Comparison of ENCODE assay signal across 8 mouse cellular contexts in the genomic region with DNA sequence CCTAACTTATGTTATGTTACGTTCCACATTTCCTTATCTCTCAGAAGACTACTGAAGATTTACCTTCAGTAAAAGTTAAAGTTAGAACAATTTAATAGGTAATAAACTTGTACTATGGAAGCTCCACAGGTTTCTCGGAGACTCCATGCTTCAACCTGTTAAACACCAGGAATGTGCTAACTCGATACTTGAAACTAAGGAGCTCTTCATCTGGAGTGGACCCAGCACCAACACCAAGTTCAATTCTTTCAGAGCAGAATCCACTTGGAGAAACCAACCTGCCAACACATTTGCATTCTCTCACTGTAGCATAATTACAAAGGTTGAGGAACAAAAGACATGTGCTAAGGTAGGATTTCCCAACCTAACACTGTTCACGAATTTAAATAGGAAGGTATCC. TPM values are rescaled to one million over a fixed set of nuclear protein-coding genes. Genes with fewer than 3 reads are reported as not detected.
DNase-seq lines count a peak whose midpoint lies in the region; ATAC-seq and TF ChIP-seq lines count a peak whose summit lies in the region.

No protein-coding gene starts in this region.

- H3K4me1 ChIP-seq in heart, embryonic 12.5 days (replicated peaks) = peaks cover 12% of the 10 kb centered on the region
- peaks cover 20% of the 10 kb centered on the region for H3K4me1 ChIP-seq in bone marrow macrophage, adult 2 months (ENCODE audit: control insufficient read depth, insufficient read depth, low read length)
- peaks cover 20% of the 10 kb centered on the region for H3K4me1 ChIP-seq in hindbrain, embryonic 15.5 days (replicated peaks)

- H3K27me3 ChIP-seq in heart, embryonic 12.5 days (replicated peaks) = no peaks in the 10 kb centered on the region
- H3K27me3 ChIP-seq in hindbrain, embryonic 15.5 days = no peaks in the 10 kb centered on the region

- H3K27ac ChIP-seq in heart, embryonic 12.5 days (ENCODE audit: poor library complexity, severe bottlenecking) = no peak overlapping the region
- H3K27ac ChIP-seq in bone marrow macrophage, adult 2 months (ENCODE audit: insufficient read depth, low read depth, low read length) = no peak overlapping the region
- no peak overlapping the region for H3K27ac ChIP-seq in hindbrain, embryonic 15.5 days (replicated peaks)

- no peak for TF ChIP-seq POLR2A in bone marrow macrophage, adult 2 months (IDR thresholded peaks at IDR 0.05; ENCODE audit: borderline replicate concordance, low read depth, low read length)

- 57% methylated on average over 4 of the region's 4 CpGs for WGBS in heart, embryonic 12.5 days
- WGBS in hindbrain, embryonic 15.5 days = 82% methylated on average over 4 of the region's 4 CpGs

- no peak for ATAC-seq in heart, embryonic 12.5 days (ENCODE audit: insufficient number of reproducible peaks, low FRiP score)
- no peak for ATAC-seq in hindbrain, embryonic 15.5 days (ENCODE audit: low FRiP score, low read depth)

- no peaks in the 10 kb centered on the region for H3K9me3 ChIP-seq in heart, embryonic 12.5 days (replicated peaks)
- H3K9me3 ChIP-seq in hindbrain, embryonic 15.5 days = no peaks in the 10 kb centered on the region

- no peak for TF ChIP-seq CTCF in bone marrow macrophage, adult 2 months (IDR thresholded peaks at IDR 0.05; ENCODE audit: low read depth, low read length)

- peak overlapping the region; percentile 49 for H3K4me2 ChIP-seq in heart, embryonic 12.5 days
- peak overlapping the region; percentile 77 for H3K4me2 ChIP-seq in hindbrain, embryonic 15.5 days

- H3K36me3 ChIP-seq in heart, embryonic 12.5 days = peaks cover 41% of the 10 kb centered on the region
- H3K36me3 ChIP-seq in hindbrain, embryonic 15.5 days = peaks cover 40% of the 10 kb centered on the region

- peak overlapping the region; percentile 19; the same call in 1 of the 2 replicates for H3K4me3 ChIP-seq in heart, embryonic 12.5 days
- H3K4me3 ChIP-seq in bone marrow macrophage, adult 2 months (ENCODE audit: insufficient read depth, low read length) = peak overlapping the region; percentile 17
- H3K4me3 ChIP-seq in hindbrain, embryonic 15.5 days = peak overlapping the region; percentile 12; the same call in 1 of the 2 replicates

- DNase-seq in heart, adult 8-10 months (ENCODE audit: low spot score) = no peak
- DNase-seq in lung, postnatal 36 days = peak; percentile 34
- no peak for DNase-seq in Muller cell, postnatal 12 days (ENCODE audit: inconsistent ontology term)
- no peak for DNase-seq in urinary bladder, postnatal 36 days (ENCODE audit: low spot score in 2 of 2)
- no peak for DNase-seq in thymus, adult 18-20 months

- peak overlapping the region; percentile 50; the same call in 1 of the 2 replicates for H3K9ac ChIP-seq in heart, embryonic 12.5 days
- H3K9ac ChIP-seq in hindbrain, embryonic 15.5 days = 0 out of 2 replicates have a peak overlapping the region, but pooled peaks have one; percentile 13

RNA-seq across cellular contexts. Expression of gene Btf3, which starts 1.7 kb away (rescaled TPM):
- 474 and 476 TPM in 2 replicates for polyA plus RNA-seq in heart, embryonic 12.5 days (2016; fragmentation: Nextera tagmentation; extraction: Ambion mirVana)
- 100 to 1,000 TPM; 181 to 211 (median 205) TPM for total RNA-seq in heart, adult 8-10 months (2022)
- 440 and 511 TPM in 2 replicates for polyA plus RNA-seq in bone marrow macrophage, adult 2 months (2012; ENCODE audit: insufficient read depth, insufficient read length, missing spikeins)
- 444 and 475 TPM in 2 replicates for polyA plus RNA-seq in hindbrain, embryonic 15.5 days (2015; fragmentation: Nextera tagmentation; extraction: Ambion mirVana)

RNA-seq across cellular contexts. Expression of gene Gm21976, which starts 35.4 kb away (rescaled TPM):
- not detected in 2 replicates for polyA plus RNA-seq in heart, embryonic 12.5 days (2016; fragmentation: Nextera tagmentation; extraction: Ambion mirVana)
- not detected for total RNA-seq in heart, adult 8-10 months (2022)
- polyA plus RNA-seq in bone marrow macrophage, adult 2 months (2012; ENCODE audit: insufficient read depth, insufficient read length, missing spikeins) = not detected in 2 replicates
- not detected in 2 replicates for polyA plus RNA-seq in hindbrain, embryonic 15.5 days (2015; fragmentation: Nextera tagmentation; extraction: Ambion mirVana)

RNA-seq across cellular contexts. Expression of gene Foxd1, which starts 38.9 kb away (rescaled TPM):
- polyA plus RNA-seq in heart, embryonic 12.5 days (2016; fragmentation: Nextera tagmentation; extraction: Ambion mirVana) = 0.03 and 0.06 TPM in 2 replicates
- total RNA-seq in heart, adult 8-10 months (2022) = under 1 TPM in 1 of 4 experiments, not detected in 3; 0.06 TPM
- not detected in 2 replicates for polyA plus RNA-seq in bone marrow macrophage, adult 2 months (2012; ENCODE audit: insufficient read depth, insufficient read length, missing spikeins)
- 1.1 and 1.2 TPM in 2 replicates for polyA plus RNA-seq in hindbrain, embryonic 15.5 days (2015; fragmentation: Nextera tagmentation; extraction: Ambion mirVana)

RNA-seq across cellular contexts. Expression of gene Ankra2, which starts 52.2 kb away (rescaled TPM):
- polyA plus RNA-seq in heart, embryonic 12.5 days (2016; fragmentation: Nextera tagmentation; extraction: Ambion mirVana) = 16.1 and 18.5 TPM in 2 replicates
- 10 to 100 TPM; 34.2 to 49.4 (median 44.5) TPM for total RNA-seq in heart, adult 8-10 months (2022)
- polyA plus RNA-seq in bone marrow macrophage, adult 2 months (2012; ENCODE audit: insufficient read depth, insufficient read length, missing spikeins) = 26.5 and 28.3 TPM in 2 replicates
- 68.4 and 69.2 TPM in 2 replicates for polyA plus RNA-seq in hindbrain, embryonic 15.5 days (2015; fragmentation: Nextera tagmentation; extraction: Ambion mirVana)

RNA-seq across cellular contexts. Expression of gene Utp15, which starts 52.3 kb away (rescaled TPM):
- 19.2 and 19.7 TPM in 2 replicates for polyA plus RNA-seq in heart, embryonic 12.5 days (2016; fragmentation: Nextera tagmentation; extraction: Ambion mirVana)
- total RNA-seq in heart, adult 8-10 months (2022) = 1 to 10 TPM; 5.5 to 6.9 (median 5.9) TPM
- polyA plus RNA-seq in bone marrow macrophage, adult 2 months (2012; ENCODE audit: insufficient read depth, insufficient read length, missing spikeins) = 10.0 and 14.6 TPM in 2 replicates
- polyA plus RNA-seq in hindbrain, embryonic 15.5 days (2015; fragmentation: Nextera tagmentation; extraction: Ambion mirVana) = 28.6 and 29.8 TPM in 2 replicates
